Mouse (Mus musculus): ENCODE data around the gene Frmd6. TPM values are rescaled to one million over a fixed set of nuclear protein-coding genes. Genes with fewer than 3 reads are reported as not detected.

Gene Frmd6
- total RNA-seq, 4 experiments from 2014 or later: 17.7 to 24.5 (median 21.4) TPM

DNA sequence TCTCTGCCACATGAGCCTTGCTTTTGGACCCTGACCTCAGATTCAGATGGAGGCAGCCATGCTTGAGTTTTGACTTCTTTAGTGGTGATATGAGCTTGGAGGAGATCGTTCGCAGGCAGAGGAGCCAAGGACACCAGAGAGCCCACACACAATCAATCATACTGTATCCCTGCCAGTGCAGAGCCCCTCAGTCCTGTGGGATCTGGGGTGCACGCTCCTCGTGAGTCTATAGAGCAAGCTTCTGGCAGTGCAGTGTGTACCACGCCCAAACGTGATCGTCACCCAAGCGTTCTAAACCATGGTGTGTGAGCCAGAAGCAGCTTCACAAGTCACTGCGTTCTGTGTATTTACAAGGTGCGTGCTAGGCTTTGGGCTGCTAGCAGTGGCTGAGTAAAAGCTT is 70.8 kb downstream of the Frmd6 start:
- no peak for DNase-seq (ENCODE audit: low spot score in 2 of 2)

DNA sequence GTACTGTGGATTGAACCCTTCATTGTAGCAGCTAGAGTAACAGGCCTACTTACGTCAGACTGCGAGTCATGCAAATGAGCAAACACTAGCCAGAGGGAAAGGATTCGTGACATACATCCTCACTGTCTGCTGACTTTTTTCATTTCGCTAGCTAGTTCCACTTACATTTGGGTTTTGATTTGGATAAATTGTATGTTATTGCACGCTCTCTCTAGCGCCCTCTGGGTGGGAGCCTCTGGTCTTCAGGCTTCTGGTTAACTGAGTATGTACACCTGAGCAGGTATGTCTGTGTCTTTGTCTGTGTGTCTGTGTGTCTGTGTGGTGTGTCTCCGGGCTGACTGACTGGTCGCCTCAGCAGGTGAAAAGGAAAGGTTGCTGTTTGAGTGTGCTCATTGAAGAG is 72.1 kb downstream of the Frmd6 start:
- DNase-seq (ENCODE audit: low spot score in 2 of 2): no peak

DNA sequence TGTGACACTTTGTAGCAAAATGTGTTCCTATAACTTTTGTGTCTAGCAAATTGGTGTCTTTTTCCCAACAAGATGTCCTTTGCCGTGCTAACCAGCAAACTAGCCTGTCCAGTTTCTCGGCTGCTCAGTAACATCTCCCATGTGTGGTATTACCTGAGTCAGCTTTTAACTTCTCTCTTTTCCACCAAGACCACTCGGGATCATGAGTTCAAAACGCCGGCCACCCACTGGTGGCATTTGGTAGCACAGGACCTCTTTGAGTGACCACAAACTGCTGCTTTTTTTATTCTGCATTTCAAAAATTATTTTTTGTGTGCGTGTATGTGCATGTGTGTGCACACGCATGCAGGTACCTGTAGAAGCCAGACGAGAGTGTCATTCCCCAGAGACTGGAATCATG is 73.1 kb downstream of the Frmd6 start:
- DNase-seq (ENCODE audit: low spot score in 2 of 2): no peak

DNA sequence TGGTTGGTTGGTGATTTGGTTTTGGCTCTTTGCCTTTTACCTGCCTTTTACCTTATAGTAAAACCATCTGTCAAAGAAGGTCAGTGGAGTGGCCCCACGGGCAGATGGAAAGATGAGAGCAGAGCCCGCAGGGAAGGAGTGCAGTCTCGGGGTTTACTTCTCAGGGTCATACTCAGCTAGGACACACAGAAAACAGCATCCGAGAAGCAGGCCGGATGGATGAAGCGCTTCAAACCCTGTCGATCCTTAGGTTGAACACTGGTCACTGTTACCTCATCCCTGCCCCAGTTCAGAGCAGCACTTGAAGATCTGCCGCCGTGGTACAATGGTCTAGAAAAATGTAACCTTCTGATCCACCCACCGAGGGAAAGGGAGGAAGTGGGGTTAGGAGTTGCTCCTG is 79.2 kb downstream of the Frmd6 start:
- DNase-seq (ENCODE audit: low spot score in 2 of 2): no peak

DNA sequence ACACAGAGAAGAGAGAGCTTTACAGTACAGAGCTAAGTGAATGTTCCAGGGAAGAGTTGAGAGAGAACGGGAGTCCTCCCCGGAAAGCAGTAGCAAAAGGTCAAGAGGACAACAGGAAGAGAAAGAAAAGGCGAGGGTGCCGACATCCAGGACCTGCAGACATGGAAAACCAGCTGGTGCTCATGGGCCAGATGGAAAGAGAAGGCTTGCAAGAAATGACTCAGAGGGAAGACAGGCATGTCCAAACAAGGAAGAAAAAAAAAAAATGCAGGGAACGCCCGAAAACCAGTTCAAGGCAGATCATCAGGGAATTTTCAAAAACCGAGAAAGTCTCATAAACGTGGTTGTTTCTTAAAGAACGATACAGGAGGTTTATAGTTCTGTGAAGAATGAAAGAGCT is 81.6 kb downstream of the Frmd6 start:
- DNase-seq (ENCODE audit: low spot score in 2 of 2): no peak

DNA sequence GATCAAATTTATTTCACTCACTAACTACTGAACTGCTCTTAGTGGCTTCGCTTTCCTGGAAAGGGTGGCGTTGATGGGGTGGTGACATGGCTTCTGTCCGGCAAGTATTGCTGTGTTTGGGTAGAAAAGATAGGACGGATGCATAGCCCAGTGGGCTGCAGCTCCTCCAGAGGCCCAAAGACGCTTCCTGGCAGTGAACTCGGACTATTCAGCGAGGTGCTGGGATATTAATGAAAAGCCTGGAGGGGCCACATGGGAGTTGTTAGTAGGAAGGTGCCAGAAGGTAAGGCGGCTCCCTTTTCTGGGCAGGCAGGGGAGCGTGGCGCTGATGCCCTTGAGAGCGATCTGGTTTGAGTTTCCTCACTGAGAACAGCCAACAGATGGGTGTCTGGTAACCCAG is 82.3 kb downstream of the Frmd6 start:
- no peak for DNase-seq (ENCODE audit: low spot score in 2 of 2)

DNA sequence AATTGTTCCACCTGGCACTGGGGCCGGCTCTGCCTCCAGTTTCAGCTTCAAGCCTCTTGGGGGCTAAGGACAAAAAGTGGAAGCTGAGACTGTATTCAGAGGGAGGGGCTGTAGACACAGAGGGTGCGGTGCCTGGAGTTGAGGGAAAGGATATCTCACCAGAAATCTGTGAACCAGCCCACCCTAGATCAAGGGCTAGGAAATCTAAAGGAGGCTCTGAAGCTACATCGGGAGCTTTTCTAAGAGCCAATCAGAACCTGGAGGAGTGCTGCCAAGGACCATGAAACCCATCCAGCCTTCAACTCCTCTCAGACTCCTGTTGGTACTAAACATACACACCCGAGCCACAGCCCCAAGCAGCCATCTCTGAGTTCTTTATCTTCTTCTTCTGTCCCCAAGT is 82.8 kb downstream of the Frmd6 start:
- no peak for DNase-seq (ENCODE audit: low spot score in 2 of 2)

DNA sequence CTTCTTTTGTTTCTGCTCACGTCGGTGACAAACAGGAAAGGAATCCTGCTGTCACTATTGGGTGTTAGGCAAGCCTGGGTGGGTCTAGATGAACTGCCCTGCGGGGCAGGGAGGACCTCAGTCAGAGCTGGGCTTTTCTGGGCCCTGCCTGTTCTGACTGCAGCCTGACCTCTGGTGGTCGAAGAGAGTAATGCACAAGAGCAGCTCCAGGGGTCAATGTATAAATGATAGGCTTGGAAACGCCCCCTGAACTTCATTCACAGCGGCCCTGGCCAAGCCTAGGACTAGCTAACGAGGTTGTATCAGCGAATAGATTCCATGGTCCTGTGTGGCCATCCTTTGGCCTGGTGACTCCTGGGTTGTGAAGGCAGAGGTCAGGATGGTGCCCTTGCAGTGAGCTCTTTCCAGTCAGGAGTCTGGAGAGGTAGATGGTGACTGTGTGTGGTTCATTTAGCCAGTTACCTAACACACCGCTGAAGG is 85.0 kb downstream of the Frmd6 start:
- DNase-seq (ENCODE audit: low spot score in 2 of 2): peak; percentile 49 to 75

DNA sequence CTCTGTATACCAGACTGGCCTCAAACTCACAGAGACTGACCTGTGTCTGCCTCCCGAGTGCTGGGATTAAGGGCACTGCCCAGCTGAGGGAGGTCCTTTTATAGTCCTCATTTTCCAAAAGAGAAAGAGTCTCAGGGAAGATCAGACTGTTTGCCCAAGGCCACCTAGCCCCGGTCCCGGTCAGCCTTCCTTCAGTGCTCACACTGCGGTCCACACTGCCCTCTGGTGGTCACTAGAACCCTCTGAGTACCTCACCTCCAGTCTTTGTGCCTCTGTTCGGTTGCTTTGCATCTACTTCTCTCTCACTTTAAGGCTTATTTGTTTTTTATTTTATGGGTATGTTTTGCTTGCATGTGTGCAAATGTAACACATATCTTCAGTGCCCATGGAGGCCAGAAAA is 85.7 kb downstream of the Frmd6 start:
- peak; percentile 60 to 75 for DNase-seq (ENCODE audit: low spot score in 2 of 2)

DNA sequence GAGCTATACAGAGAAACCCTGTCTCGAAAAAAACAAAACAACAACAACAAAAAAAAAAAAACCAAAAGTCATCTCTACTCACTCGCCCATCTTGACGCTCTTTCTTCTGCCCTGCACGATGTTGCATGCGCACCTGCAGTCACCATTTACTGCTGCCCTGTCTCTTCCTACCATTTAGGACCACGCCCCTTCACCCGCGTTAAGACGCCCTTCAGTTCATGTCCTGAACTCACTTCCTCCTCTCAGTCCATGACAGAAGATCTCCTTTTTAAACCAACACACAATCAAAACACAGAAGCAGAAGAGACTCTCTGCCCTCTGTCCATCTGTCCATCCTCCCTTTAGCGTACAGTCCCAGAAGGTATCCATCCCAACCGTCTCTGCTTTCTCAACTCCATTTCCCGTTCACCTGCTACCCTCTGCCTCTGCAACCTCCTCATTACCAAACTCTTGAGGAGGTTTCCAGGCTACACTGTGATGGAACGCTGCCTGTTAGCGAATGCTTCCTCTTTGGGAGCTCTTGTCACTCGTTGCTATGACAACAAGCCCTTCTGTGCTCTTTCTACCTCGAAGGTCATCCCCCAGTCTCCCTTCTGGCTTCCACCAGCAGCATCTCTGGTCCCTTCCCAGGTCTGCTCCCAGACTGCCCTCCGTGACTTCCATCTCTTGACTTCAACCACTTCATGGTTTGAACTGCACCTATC is 86.5 kb downstream of the Frmd6 start:
- DNase-seq (ENCODE audit: low spot score in 2 of 2): no peak

DNA sequence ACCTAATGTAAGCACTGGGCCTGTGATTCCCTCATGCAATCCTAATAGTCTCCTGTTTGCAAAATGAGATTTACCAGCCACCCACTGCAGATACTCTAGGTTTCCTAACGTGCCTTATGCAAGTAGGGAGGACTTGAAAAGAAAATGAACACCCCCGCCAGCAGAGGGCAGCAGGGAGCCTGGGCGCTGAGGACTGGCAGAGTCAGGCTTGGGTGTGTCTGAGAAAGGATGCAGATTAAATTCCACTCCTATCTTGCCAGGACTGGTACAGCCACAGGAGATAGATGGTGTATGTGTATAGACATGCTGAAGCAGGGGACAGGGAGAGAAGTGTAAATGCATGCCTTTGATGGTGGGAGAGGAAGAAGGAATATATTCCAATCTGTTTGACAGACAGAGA is 88.1 kb downstream of the Frmd6 start:
- DNase-seq (ENCODE audit: low spot score in 2 of 2): peak in 1 of 2 experiments; percentile 51

DNA sequence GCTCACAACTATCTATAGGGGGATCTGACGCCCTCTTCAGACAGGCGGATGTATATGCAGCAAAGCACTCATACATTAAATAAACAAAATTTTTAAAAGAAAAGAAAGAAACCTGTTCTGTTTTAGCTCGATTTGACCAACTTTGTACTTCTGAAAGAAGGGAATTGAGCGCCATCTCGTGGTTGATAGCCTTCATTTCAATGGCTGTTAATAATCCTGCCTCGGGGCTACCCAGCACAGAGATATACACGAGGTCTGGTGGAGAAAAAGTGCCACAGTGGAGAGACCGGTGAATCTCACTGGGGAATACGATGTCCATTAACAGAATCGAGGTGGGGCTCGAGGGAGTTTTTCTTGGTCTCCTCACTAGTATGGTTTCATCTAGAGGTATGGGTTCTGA is 89.1 kb downstream of the Frmd6 start:
- peak in 1 of 2 experiments; percentile 50 for DNase-seq (ENCODE audit: low spot score in 2 of 2)

DNA sequence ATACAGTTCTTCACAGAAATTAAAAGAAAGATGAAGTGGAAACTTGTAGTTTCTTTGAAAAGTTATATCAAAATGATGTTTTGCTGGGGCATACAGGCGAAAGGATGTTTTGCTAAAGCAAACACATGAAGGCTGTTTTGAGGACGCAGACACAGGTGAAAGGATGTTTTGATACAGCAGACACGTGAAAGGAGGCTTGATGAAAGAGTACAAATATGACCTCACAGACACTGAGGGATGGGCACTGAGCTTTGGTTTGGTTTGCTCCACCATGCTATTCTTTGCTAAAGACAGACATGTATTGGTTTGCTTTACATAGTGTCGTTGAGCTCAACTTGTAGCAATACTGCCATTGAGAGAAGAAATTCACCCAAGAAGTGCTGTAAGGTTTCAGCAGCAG is 104.5 kb downstream of the Frmd6 start:
- no peak for DNase-seq (ENCODE audit: low spot score in 2 of 2)

DNA sequence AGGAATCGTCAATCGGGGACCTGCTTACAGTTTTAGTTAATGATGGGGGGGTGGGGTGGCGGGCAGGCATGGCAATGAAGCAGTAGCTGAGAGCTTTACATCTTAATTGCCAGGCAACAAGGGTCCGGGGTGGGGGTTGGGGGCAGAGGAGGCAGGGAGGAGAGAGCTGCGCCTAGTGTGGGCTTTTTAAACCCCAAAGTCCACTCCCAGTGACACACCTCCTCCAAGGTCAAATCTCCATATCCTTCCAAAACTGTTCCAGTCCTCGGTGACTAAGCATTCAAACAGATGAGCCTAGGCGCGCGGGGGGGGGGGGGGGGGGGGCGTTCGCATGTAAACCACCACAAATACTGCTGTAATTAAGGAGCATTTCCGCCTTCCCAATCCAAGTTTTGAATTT is 111.8 kb downstream of the Frmd6 start:
- no peak for DNase-seq (ENCODE audit: low spot score in 2 of 2)

DNA sequence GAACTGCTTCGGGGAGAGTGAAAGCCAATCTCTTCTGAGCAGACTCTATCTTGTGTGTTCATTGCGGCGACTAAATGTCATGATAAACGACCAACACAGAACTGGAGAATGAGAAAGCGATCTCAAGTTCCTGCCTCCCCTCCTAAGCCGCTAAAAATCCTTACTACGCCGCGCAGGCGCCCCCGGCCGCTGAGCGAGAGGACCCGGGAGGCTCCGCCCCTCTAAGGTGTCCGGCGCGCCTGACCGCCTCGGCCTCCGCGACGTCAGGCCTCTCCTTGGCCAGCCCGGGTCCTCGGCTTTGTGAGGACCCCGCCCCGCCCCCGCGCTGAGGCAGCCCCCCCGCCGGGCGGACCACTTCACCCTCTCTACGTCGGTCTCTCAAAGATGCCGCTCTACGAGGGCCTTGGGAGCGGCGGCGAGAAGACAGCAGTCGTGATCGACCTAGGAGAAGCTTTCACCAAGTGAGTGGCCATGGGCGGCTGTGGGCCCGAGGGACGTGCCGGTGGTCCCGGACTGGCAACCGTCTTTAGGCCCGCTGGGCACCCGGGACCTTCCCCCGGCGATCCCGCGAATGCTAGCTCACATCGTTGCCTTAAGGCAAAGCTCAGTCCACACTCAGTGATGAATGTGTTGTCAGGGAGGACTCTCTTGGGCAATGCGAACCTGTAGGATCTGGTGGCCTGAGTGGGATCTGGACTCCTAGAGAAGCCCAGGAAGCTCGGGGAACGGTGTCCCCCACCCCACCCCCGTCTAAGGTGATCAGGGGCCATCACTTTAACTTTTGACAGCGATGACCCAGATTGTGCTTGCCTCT is 112.5 kb downstream of the Frmd6 start, which contains the start of gene Actr10:
Gene Actr10 (plus strand): TSS at position 287 of the 814 bp plus-strand sequence.
- peak; percentile 86 to 89 for DNase-seq (ENCODE audit: low spot score in 2 of 2)

DNA sequence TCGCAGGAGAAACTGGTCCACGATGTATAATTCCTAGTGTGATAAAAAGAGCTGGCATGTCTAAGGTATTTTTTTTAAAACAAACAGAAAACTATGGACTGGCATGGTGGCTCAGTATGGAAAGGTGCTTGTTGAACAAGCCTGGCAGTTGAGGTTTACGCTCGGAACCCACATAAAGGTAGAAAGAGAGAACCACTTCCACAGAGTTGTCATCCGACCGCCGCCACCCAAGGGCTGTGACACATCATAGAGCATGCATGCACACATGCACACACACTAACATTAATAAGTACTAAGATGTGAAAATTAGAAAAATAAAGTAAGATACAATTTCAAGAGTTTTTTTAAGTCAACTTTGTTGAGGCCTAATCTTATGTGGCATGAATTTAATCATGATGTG is 115.5 kb downstream of the Frmd6 start:
- DNase-seq (ENCODE audit: low spot score in 2 of 2): no peak

DNA sequence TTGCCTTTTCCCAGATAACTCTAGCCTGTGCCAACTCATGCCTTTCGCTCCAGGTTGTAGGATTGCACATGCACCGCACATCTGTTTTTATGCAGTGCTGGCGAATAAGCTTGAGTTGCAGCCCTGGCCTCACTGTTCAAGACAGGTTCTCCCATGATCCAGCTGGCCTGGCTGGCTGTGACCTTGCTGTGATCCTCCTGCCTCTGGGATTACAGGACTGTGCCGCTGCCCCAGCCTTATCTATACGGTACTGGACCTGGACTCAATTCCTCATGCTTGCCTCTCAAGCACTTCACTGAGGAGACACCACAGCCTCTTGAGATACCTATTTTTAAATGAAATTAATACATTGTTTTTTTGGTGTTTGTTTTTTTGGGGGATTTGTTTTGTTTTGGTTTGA is 118.9 kb downstream of the Frmd6 start:
- no peak for DNase-seq (ENCODE audit: low spot score in 2 of 2)

DNA sequence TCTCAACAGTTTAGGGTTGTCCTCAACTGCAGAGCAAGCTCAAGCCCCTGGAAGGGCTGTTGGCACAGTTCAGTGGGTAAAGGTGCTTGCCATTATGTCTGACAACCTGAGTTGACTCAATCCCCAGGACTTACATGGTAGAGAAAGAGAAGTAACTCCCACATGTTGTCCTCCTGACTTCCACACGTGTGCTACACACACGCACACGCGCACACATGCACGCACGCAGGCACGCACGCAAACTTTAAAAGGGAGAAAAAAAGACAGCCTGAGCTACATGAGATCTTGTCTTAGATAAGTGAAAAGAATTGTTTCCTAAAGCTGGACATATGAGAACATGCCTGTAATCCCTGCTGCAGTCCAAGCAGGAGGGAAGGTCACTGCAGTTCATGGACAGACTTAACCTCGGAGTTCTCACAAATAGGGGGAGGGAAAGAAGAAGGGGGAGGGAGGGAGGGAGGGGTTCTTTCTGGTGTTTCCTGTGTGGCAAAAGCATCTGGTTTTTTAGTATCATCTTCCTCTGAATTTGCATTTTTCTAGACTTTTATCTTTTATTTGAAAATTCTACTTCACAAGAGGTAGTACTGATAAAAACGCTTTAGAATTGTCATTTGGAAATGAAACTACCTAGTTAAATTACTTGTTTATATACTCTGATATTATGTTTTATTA is 121.4 kb downstream of the Frmd6 start:
- no peak for DNase-seq (ENCODE audit: low spot score in 2 of 2)

All from layer of hippocampus, adult 8-10 months (tissue).